Mouse (Mus musculus): ENCODE data around the gene Rxfp2.

Gene Rxfp2

GRCm38 (mm10) chr5:150018656-150019055, at the start of gene Rxfp2:
TSS of gene Rxfp2 (plus strand) at chr5:150018675.
- no peak for DNase-seq (ENCODE audit: low spot score)

DNA sequence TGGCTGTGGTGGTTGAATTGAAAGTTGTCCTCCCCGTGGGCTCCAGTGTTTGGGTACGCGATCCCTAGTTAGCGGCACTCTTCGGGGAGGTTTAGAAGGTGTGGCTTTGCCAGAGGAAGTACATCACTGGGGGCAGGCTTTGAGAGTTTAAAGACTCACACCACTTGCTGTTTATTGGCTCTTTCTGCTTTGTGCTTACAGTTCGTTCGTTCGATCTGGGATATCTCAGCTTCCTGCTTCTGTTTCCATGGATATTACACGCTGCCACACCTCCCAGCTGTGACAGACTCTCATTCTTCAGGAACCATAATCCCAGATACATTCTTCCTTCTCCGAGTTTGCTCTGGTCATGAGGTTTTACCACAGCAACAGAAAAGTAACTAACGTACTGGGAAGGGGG, 48.2 kb upstream of the Rxfp2 start:
- no peak for DNase-seq (ENCODE audit: low spot score)

- no peak for DNase-seq (ENCODE audit: low spot score)
Measured at GRCm38 (mm10) chr5:149977027-149977426, 41.4 kb upstream of the Rxfp2 start.

DNA sequence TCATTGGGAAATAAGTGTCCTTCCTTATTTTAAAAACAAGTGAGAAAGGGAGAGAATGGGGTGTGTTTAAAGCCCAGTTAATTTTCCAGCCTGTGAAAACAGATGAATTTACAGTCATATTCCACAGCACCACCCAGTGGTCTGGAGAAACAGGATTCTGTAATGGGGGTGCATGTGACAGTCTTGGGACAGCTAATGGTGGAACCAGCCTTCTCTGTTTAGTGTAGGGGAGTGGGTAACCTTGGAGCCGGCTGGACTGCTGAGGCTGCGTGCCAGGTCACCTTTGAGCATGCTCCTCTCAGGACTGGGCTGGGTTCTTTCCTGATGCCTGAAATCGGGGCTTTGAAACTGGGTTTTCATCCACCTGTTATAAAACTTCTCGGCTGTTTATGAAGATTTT, 34.9 kb upstream of the Rxfp2 start:
- no peak for DNase-seq (ENCODE audit: low spot score)

DNA sequence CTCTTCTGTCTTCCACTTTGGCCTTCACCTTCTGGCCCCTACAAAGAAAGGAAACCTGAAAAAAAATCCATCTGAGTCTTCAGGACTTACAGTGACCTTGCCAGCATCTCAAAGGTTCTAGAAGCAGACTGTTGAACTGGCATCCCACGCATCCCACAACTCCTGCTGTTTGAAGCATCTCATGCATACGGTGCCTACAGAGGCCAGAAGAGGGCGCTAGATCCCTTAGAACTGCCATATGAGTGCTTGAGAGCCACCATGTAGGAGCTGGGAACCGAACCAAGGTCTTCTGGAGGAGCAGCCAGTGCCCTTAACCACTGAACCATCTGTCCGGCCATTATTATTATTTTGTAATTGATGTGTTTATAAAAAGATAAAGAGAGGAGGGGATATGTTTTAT, 23.9 kb upstream of the Rxfp2 start:
- no peak for DNase-seq (ENCODE audit: low spot score)

GRCm38 (mm10) chr5:149996614-149997013, 21.9 kb upstream of the Rxfp2 start:
- no peak for DNase-seq (ENCODE audit: low spot score)

DNA sequence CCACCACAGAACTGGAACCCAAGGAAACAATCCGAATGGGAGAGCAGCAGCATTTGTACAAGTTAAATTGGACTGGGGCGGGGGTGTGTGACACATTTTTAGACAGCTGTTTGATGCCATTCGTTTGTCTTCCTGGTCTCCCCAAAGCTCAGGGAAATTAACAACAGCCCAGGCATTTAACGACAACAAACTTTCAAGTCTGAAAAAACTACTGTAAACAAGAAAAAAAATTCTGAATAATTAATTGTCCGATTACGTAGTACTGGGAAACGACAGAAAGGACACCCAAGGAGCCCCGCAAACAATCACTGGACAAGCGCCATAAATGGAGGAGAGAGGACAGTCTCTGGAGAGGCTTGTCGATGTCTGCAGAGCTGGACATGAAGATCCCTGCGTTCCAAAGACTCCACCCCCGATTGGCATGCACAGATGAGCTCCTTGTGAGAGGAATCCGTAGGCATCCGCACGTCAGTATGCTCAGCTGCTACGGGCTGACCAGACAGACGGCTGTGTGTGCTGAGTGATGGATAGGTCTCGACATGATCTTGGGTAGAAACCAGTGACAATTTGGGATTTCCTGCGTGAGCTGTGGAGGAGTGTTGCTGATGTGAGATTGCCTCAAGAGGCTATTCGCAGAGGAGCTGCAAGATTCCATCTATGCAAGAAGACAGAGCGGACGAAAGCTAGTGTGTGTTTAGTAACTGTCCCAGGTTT, 21.0 kb upstream of the Rxfp2 start:
- DNase-seq (ENCODE audit: low spot score), result no peak

GRCm38 (mm10) chr5:149998311-149998710, 20.2 kb upstream of the Rxfp2 start:
- no peak for DNase-seq (ENCODE audit: low spot score)

GRCm38 (mm10) chr5:150005355-150005754, 13.1 kb upstream of the Rxfp2 start:
- DNase-seq (ENCODE audit: low spot score), result no peak

DNA sequence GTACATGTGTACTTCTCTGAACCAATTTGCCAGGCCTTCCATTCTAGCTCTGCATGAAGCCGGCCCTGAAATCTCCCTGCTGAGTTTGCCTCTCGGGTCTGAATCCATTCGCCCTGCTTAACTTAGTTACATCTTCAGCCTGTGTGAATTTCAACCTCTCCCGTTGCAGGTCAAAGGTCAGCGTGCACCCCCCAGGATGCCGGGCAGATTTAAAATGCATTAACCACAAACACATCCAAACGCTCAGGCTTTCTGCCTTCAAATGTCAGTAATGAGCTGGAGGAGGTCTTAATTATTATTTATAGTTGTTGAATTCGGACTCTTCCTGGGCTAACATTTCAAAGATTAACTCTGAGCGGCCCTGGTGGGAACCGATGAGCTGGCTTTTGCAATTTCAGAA, 1.6 kb upstream of the Rxfp2 start:
- no peak for DNase-seq (ENCODE audit: low spot score)

DNA sequence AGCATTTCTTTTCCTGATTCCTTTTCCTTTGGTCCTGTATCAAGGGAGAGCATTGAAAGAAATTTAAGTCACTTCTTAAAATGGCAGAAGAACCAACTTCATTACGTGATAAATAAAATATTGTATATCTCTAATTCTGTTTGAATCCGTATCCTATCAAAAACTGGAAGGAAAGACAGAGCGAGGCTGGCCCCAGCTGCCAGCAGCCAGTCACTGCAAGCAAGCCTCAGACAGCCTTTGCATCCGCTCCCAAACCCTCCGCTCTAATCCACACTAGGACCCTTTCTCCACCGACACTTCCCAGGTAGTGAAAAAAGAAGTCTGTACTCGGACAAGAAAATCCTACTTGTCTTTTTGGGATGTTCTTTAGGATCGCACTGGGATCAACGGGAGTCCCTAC, 803 bp upstream of the Rxfp2 start:
- DNase-seq (ENCODE audit: low spot score), result no peak

- peak; percentile 49 for DNase-seq (ENCODE audit: low spot score)
Measured at GRCm38 (mm10) chr5:150020851-150021250, 2.4 kb downstream of the Rxfp2 start.

GRCm38 (mm10) chr5:150021805-150022204, 3.3 kb downstream of the Rxfp2 start:
- DNase-seq (ENCODE audit: low spot score), result no peak

- DNase-seq (ENCODE audit: low spot score), result no peak
Measured at GRCm38 (mm10) chr5:150022556-150022955, 4.1 kb downstream of the Rxfp2 start.

GRCm38 (mm10) chr5:150023476-150023875, 5.0 kb downstream of the Rxfp2 start:
- no peak for DNase-seq (ENCODE audit: low spot score)

- no peak for DNase-seq (ENCODE audit: low spot score)
Measured at GRCm38 (mm10) chr5:150024188-150024587, 5.7 kb downstream of the Rxfp2 start.

- DNase-seq (ENCODE audit: low spot score), result no peak
Measured at GRCm38 (mm10) chr5:150024901-150025300, 6.4 kb downstream of the Rxfp2 start.

- no peak for DNase-seq (ENCODE audit: low spot score)
Measured at GRCm38 (mm10) chr5:150025326-150025725, 6.9 kb downstream of the Rxfp2 start.

DNA sequence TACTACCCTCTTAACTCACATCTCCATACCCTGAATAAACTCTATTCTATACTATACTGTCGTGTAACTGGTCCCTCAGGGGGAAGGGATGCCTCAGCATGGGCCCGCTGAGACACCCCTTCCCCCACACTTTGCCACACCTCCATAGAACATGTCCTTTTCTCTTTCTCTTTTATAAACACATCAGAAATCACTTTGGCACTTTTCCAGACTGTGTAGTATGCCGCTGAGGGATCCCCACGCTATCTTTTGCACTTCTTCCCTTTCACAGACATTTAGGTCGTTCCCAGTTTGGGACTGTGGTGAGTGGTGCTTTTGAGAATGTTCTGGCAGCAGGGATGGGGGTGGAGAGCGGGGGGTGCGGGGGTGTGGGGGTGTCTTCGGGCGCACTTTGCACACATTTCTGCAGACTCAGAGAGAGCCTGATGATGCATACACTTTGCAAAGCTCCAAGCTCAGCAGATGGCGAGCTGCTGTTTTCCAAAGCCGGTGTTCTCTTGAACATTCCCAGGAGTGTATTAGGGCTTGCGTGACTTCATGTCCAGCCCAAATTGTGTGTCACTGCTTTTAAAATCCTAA, 8.1 kb downstream of the Rxfp2 start:
- no peak for DNase-seq (ENCODE audit: low spot score)

- DNase-seq (ENCODE audit: low spot score), result no peak
Measured at GRCm38 (mm10) chr5:150031201-150031600, 12.7 kb downstream of the Rxfp2 start.

- DNase-seq (ENCODE audit: low spot score), result no peak
Measured at GRCm38 (mm10) chr5:150031634-150032033, 13.2 kb downstream of the Rxfp2 start.

- DNase-seq (ENCODE audit: low spot score), result no peak
Measured at GRCm38 (mm10) chr5:150032075-150032492, 13.6 kb downstream of the Rxfp2 start.

DNA sequence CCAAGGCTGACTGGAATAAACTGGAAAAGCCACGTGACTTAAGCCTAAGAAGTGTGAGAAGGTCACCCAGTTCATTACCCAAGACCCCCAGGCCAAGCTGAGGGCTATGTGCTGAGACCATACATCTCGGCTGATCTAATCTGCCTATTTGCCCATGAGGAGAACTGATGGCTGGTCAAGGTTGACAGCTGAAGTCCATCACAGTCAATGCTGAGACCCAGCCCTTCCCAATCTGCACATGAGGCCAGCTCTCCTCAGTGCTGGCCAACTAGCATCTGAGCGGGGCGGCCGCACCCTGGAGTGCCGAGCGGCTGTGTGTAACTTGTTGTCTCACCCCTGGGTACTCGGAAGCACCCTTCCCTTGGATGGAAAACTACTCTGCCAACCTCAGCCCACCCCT, 17.8 kb downstream of the Rxfp2 start:
- DNase-seq (ENCODE audit: low spot score), result no peak

DNA sequence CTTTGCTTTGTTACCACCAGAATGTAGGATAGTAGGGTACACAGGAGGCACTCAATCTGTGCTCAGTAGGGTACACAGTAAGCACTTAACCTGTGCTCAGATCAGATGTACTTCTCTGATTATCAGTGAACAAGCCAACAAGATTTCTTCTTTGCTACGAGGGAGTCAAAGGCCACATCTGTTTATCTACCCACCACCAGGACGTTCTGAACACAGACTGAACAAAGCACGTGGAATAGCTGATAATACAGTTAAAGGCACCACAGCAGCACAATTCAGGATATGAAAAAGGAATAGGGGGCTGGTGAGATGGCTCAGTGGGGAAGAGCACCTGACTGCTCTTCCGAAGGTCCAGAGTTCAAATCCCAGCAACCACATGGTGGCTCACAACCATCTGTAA, 18.4 kb downstream of the Rxfp2 start:
- DNase-seq (ENCODE audit: low spot score), result no peak
